Mouse (Mus musculus) heart, adult 11 months (tissue): Measurements from ENCODE around the gene Medag.

Source experiments
- DNase-seq: peaks from one replicate; pipeline ENCODE4 v3.0.0; 2022

Medag gene

GRCm38 (mm10) chr5:149411509-149412193 lies at the start of gene Medag:
Gene Medag, plus strand, starts transcription at chr5:149411749.
- DNase-seq, result peak; percentile 99

DNA sequence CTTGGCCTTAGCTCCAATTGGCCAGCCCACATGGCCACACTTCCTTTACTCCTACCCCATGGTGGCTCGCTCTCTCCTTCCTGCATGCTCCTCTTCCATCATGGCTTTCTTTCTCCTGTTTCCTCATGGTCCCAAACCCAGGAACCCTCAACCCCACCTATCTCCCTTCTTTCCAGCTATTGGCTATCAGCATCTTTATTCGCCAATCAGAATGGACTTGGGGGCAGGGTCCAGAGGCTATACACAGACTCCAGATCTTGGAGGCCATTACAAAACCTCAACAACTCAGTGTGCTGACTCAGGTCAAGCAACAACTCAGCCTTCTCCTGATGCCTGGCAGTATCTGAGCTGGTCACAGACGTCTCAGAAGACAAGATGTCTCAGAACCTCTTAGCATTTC lies 48.9 kb upstream of the Medag start:
- DNase-seq, result no peak

- no peak for DNase-seq
Observed at GRCm38 (mm10) chr5:149363903-149364755, 47.4 kb upstream of the Medag start.

DNA sequence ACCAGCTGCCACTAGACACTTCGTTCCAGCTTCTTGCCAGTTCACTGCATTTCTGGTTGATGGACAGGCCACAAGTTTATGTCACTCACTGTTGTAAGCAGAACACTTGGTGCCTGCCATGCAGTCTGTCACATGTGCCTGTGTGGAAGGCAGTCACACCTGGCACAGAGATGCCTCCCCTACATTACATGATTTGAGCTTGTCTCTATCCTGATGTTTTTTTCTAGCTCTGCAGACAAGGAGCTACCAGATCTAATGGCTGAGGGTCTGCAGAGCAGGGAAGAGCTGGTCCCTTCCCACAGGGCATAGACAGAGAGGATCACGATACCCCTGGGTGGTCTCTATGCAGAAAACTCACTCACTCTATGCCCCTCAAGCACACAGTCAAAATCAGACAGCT lies 44.5 kb upstream of the Medag start:
- DNase-seq, result no peak

- DNase-seq, result no peak
Observed at GRCm38 (mm10) chr5:149367544-149368466, 43.7 kb upstream of the Medag start.

GRCm38 (mm10) chr5:149368575-149369312 lies 42.8 kb upstream of the Medag start:
- no peak for DNase-seq

- DNase-seq, result peak; percentile 93
Observed at GRCm38 (mm10) chr5:149369373-149370035, 42.0 kb upstream of the Medag start.

GRCm38 (mm10) chr5:149372018-149372417 lies 39.5 kb upstream of the Medag start:
- no peak for DNase-seq

DNA sequence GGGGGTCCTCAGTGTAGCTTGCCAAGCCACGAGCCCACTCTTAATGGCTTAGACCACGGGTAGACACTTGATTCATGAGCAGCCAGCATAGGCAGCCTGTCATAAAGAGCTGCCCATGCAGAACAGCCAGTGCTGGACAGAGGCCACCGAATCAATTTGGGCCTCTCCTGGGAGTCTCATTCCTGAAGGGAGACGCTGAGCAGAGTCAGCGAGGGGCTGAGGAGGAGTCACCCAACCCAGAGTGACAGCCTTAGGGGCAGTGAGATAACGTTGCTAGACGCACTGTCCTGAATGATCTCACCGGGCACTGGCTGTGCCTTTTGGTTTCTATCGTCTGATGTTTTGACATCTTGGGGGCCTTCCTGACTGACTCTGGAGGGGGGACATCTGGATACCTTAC lies 38.3 kb upstream of the Medag start:
- DNase-seq, result no peak

- no peak for DNase-seq
Observed at GRCm38 (mm10) chr5:149374026-149374425, 37.5 kb upstream of the Medag start.

- no peak for DNase-seq
Observed at GRCm38 (mm10) chr5:149375074-149375888, 36.3 kb upstream of the Medag start.

- DNase-seq, result peak; percentile 97
Observed at GRCm38 (mm10) chr5:149375889-149376212, 35.7 kb upstream of the Medag start.

DNA sequence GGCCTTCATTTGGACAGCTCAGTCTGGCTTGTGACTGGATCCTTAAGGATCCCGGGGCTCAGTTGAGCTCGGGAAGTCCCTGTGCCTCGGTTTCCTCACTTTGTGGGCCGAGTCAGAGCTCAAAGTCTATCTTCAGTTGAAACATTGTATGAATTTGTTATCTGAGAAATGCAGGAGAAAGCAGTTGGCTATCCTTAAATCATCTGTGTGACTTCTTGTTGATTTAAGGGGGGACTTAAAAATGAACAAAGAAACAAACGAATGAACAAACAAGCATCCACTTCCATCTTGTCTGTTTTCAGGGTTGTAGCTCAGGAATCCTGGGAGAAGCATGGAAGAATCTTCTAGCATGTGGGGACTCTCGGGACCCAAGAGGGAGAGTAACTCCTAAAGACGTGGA lies 35.2 kb upstream of the Medag start:
- no peak for DNase-seq

GRCm38 (mm10) chr5:149377253-149377652 lies 34.3 kb upstream of the Medag start:
- DNase-seq, result no peak

- no peak for DNase-seq
Observed at GRCm38 (mm10) chr5:149378566-149378965, 33.0 kb upstream of the Medag start.

GRCm38 (mm10) chr5:149379131-149379784 lies 32.3 kb upstream of the Medag start:
- DNase-seq, result peak; percentile 98

GRCm38 (mm10) chr5:149379861-149380260 lies 31.7 kb upstream of the Medag start:
- DNase-seq, result no peak

DNA sequence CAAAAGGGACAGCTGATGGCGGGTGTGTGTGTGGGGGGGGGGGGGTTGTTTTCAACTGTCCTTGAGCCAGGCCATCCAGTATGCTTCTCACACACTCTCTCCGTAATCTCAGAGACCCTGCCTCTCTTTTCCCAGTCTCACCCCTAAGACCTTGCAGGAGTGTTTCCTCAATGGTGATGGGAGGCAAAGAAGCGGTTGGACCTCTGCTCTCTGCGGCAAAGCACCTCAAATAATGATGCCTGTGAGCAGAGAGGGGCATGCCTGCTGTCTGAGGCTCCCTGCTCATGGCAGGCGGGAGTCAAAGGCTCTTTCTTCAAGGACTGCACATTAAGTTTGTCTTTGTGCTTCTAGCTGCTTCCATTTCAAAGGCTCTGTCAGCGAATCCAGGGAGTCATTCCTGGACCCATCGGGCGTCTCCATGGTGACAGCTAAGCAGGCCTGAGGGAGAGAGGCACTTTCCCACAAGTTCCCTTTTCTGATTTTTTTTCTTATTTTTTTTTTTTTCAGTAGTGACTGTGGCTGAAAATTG lies 31.1 kb upstream of the Medag start:
- DNase-seq, result no peak

- DNase-seq, result peak; percentile 96
Observed at GRCm38 (mm10) chr5:149381948-149382347, 29.6 kb upstream of the Medag start.

DNA sequence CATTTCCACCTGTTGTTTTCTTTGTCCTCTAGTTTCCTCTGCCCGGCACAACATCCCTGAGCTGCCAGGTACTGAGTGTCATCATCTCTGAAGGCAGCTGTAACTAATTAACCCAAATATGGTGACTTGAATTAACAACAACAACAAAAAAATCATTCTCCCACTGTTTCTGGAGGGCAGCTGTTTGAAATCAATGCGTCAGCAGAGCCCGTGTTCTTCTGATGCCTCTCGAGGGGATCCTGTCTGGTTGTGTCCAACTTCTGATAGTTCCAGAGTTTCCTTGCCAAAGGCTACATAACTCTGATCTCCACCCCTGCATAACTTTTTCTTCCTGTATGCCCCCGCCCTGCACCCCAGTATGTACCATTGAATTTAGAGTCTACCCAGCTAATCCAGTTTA lies 28.9 kb upstream of the Medag start:
- peak; percentile 97 for DNase-seq
